Mouse (Mus musculus) embryonic facial prominence, embryonic 10.5 days (tissue): Measurements from ENCODE around the gene Sdk1. TPM values are rescaled to one million over a fixed set of nuclear protein-coding genes. Genes with fewer than 3 reads are reported as not detected.

Experiments
- DNase-seq: peaks from one replicate; pipeline ENCODE4 v3.0.0-alpha.2; 2017; ENCODE audit warnings: low spot score
- H3K27ac ChIP-seq: fragments of 300-500 bp; sonication (generic); replicated peaks from 2 replicates; pipeline ENCODE4 v1.5.1; 2016; ENCODE audit warnings: mild to moderate bottlenecking
- H3K27me3 ChIP-seq: fragments of 300-500 bp; sonication (generic); replicated peaks from 2 replicates; pipeline ENCODE4 v1.6.1; 2016; ENCODE audit warnings: low read depth, mild to moderate bottlenecking; ENCODE audit not compliant: poor library complexity, severe bottlenecking
- H3K36me3 ChIP-seq: fragments of 300-500 bp; sonication (generic); replicated peaks from 2 replicates; pipeline ENCODE4 v1.6.1; 2016; ENCODE audit warnings: mild to moderate bottlenecking, moderate library complexity
- H3K4me1 ChIP-seq: fragments of 300-500 bp; sonication (generic); 2 replicates; pipeline ENCODE4 v1.6.1; 2016
- H3K4me3 ChIP-seq: fragments of 300-500 bp; sonication (generic); 2 replicates; pipeline ENCODE4 v1.5.1; 2016; ENCODE audit warnings: mild to moderate bottlenecking, moderate library complexity
- H3K9me3 ChIP-seq: fragments of 300-500 bp; sonication (generic); 2 replicates; pipeline ENCODE4 v1.6.1; 2016; ENCODE audit warnings: mild to moderate bottlenecking
- WGBS: fragments of 180-500 bp; shearing (Covaris S2); methylation state at CpG from one replicate; pipeline ENCODE4 v1.1.7; 2016; 5-methylcytosine and 5-hydroxymethylcytosine counted together
- polyA plus RNA-seq: library from polyadenylated mRNA; unstranded; fragments of >200 nt; fragmentation: Nextera tagmentation; extraction: Ambion mirVana; gene quantifications from 2 replicates; pipeline ENCODE4 v1.2.1, GENCODE M21; 2016

The Sdk1 gene
- polyA plus RNA-seq, 1 experiment from 2014 or later = 1.1 TPM

DNA sequence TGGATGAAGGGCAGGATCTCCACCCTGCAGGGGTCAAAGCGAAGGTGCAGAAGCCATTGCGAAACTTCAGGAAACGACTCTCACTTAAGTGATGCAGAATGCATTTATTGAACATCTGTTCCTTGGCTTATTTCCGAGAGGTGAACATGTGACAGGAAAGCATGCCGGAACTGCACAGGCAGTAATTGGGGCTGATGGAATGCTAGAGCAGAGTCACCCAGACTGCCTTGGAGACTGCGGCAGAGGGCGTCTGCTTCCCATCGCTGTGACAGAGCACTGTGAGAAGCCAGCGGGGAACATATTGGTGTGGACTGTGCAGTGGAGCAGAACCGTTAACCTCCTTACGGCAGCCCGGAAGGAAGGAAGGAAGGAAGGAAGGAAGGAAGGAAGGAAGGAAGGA, 783.2 kb downstream of the Sdk1 start:
- 69% methylated on average over 12 of the region's 12 CpGs for WGBS
- peaks cover 7% of the 10 kb centered on the region for H3K4me1 ChIP-seq
- DNase-seq = peak; percentile 47
- no peaks in the 10 kb centered on the region for H3K36me3 ChIP-seq
- no peaks in the 10 kb centered on the region for H3K9me3 ChIP-seq
- no peak overlapping the region for H3K4me3 ChIP-seq
- no peaks in the 10 kb centered on the region for H3K27me3 ChIP-seq
- no peak overlapping the region; the same call in 1 of the 2 replicates for H3K27ac ChIP-seq

DNA sequence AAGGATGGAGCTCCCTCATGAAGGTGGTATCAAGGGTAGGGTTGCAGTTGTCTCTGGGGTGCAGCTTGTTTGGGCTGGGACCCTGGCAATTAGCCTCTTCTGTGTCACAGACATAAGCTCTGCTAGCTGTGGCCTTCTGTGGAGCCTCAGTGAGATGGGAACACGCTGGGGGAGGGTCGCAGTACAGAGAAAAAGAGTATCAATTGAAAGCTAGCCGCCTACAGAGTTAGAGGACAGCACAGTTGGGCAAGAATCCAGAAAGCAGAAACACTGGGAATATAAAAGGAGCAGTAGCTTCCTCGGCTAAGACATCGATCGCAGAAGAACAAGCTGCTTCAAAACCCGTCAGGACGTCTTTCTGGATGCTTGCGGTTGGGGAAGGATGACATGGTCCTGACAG, 795.2 kb downstream of the Sdk1 start:
- 92% methylated on average over 9 of the region's 9 CpGs for WGBS
- DNase-seq = no peak
- no peaks in the 10 kb centered on the region for H3K36me3 ChIP-seq
- no peak overlapping the region for H3K27ac ChIP-seq
- no peaks in the 10 kb centered on the region for H3K4me1 ChIP-seq
- no peaks in the 10 kb centered on the region for H3K9me3 ChIP-seq
- H3K27me3 ChIP-seq = no peaks in the 10 kb centered on the region
- H3K4me3 ChIP-seq = no peak overlapping the region

DNA sequence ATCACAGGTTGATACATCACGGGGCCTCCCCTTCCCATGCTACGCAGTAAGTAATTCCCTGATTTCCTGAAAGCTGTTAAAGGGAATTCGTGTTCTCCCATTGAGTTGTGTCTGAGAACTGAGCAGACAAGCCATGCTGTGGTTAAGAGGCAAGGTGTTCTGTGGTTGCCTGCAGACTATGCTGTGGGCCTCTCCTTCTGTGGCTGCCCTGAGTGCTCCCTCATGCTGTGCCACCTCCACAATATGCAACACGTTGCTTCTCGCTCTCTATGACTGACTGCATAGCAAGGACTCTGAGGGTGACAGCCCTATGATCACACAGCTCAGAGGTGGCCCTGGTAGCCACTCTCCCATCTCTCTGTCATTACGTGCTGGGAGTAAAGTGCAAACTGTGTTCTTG, 797.9 kb downstream of the Sdk1 start:
- no peaks in the 10 kb centered on the region for H3K4me1 ChIP-seq
- no peaks in the 10 kb centered on the region for H3K36me3 ChIP-seq
- no peak overlapping the region for H3K4me3 ChIP-seq
- WGBS = 87% methylated on average over 6 of the region's 6 CpGs
- H3K27me3 ChIP-seq = no peaks in the 10 kb centered on the region
- no peak overlapping the region for H3K27ac ChIP-seq
- no peak for DNase-seq
- no peaks in the 10 kb centered on the region for H3K9me3 ChIP-seq

DNA sequence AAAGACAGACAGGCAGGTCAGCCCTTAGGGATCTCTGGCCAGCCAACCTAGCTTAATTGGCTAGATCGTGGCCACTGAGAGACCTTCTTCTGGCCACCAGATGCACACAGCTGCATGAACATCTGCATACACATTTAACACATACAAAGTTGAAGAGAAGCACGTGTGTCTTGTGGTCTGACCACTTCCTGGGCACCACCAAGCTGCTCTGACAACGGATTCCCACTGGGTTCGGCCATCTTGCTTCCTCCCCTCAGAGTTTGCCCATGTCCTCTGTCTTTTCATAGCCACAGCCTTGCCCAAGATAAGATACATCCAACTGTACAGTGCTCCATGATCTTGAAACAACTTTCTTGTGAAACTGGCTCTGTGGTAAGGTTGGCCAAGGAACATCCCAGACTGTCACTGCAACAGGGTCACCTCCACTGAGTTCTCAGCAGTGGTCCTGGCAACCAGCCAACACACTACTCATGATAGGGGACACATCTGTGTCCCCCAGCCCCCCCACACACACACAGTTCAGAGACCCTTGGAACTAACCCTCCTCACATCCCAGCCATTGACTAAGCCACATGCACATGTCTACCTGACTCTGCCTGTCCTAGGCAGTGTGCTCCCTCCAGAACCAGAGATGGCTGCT, 798.7 kb downstream of the Sdk1 start:
- Histone ChIP-seq H3K36me3 (no peaks in the 10 kb centered on the region), H3K4me1 (no peaks in the 10 kb centered on the region), H3K9me3 (no peaks in the 10 kb centered on the region), H3K4me3 (no peak overlapping the region), H3K27me3 (no peaks in the 10 kb centered on the region), H3K27ac (no peak overlapping the region)
- DNase-seq = no peak
- 87% methylated on average over 4 of the region's 4 CpGs for WGBS

DNA sequence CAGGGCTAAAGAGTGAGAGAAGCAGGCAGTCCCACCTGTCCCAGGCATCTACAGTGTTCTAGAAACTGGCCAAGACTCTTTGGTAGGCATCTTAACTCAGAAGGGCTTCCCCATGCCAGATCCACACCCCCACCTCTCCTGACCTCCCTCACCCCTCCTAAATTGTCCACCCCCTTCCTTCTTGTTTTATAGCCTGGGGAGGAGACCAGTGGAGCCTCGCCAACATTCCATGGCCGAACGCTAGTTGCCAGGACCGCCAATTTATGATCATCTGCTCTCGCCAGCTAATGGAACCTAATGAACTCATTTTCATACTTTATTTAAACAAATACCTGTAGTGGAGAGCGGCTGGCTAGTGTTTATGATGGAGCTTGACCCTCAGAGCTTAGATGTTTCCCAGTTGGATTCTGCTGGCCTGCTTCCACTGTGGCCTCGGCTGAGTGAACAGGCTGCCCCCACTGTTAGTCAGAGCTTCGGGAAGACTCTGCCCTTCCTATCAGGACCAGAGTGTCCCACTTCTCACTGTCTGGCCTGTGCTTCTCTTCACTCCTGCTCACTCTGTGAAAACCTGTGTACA, 800.0 kb downstream of the Sdk1 start:
- no peak overlapping the region for H3K4me3 ChIP-seq
- H3K27ac ChIP-seq = no peak overlapping the region
- no peaks in the 10 kb centered on the region for H3K4me1 ChIP-seq
- H3K27me3 ChIP-seq = no peaks in the 10 kb centered on the region
- 82% methylated on average over 8 of the region's 8 CpGs for WGBS
- H3K9me3 ChIP-seq = no peaks in the 10 kb centered on the region
- no peaks in the 10 kb centered on the region for H3K36me3 ChIP-seq
- no peak for DNase-seq

DNA sequence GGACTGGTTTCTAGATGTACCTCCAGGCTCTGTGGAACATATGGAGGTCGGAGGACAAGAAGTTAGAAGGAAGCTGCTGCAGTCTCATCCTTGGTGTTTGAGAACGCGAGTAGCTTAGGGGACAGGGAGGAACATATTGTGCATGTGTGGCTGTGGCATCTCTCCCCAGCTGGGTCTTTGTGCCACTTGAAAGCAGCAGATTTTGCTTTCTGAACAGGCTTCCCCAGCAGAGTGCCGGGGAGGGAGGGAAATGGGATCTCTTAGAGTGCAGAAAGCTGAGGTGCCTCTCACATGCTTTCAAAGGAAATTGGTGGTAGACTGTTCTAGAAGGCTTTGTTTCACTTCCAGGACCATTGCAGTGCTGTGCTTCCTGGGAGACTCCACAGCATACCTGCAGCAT, 820.5 kb downstream of the Sdk1 start:
- DNase-seq = no peak
- WGBS = 84% methylated on average over 4 of the region's 4 CpGs
- H3K36me3 ChIP-seq = no peaks in the 10 kb centered on the region
- no peaks in the 10 kb centered on the region for H3K4me1 ChIP-seq
- H3K27me3 ChIP-seq = no peaks in the 10 kb centered on the region
- no peak overlapping the region for H3K27ac ChIP-seq
- H3K9me3 ChIP-seq = 0 out of 2 replicates have a peak, but pooled peaks cover 6% of the 10 kb centered on the region
- H3K4me3 ChIP-seq = no peak overlapping the region

DNA sequence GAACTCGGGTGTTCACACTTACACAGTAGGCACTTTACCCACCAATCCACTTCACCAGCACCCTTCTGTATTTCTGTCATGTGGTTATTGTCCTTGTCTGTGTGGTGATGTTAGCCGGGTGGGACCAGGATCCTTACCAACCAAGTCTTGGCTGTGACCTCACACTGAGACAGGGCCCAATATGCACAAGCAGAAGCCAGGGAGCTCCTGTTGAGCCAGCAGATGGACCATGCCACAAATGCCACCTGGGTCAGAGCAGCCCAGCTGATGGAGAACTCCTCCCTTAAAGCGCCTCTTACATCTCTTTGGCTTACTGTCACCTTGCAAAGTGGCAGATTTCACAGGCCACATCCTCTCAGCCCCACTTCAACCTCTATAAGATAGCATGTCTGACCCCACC, 830.0 kb downstream of the Sdk1 start:
- no peak for DNase-seq
- Histone ChIP-seq H3K4me1 (0 out of 2 replicates have a peak, but pooled peaks cover 6% of the 10 kb centered on the region), H3K27ac (no peak overlapping the region), H3K27me3 (no peaks in the 10 kb centered on the region), H3K36me3 (no peaks in the 10 kb centered on the region), H3K9me3 (peaks cover 8% of the 10 kb centered on the region; the same call in 1 of the 2 replicates), H3K4me3 (no peak overlapping the region)
- 91% methylated on average over 3 of the region's 3 CpGs for WGBS

DNA sequence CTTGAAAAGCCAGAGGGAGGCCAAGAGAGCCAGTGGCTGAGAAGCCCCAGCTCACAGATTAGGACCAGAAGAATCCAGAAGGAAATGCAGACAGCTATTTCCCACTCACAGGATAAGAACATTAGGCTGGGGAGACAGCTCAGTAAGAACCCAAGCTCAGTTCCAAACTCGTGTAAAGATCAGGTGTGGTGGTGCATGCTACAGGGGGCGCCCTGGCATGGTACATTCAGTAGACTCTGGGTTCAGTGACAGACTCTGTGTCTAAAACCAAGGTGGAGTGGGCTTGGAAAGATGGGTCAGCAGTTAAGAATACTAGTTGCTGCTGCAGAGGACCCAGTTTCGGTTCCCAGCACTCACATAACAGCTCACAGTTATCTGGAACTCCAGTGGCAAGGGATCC, 832.6 kb downstream of the Sdk1 start:
- no peak for DNase-seq

DNA sequence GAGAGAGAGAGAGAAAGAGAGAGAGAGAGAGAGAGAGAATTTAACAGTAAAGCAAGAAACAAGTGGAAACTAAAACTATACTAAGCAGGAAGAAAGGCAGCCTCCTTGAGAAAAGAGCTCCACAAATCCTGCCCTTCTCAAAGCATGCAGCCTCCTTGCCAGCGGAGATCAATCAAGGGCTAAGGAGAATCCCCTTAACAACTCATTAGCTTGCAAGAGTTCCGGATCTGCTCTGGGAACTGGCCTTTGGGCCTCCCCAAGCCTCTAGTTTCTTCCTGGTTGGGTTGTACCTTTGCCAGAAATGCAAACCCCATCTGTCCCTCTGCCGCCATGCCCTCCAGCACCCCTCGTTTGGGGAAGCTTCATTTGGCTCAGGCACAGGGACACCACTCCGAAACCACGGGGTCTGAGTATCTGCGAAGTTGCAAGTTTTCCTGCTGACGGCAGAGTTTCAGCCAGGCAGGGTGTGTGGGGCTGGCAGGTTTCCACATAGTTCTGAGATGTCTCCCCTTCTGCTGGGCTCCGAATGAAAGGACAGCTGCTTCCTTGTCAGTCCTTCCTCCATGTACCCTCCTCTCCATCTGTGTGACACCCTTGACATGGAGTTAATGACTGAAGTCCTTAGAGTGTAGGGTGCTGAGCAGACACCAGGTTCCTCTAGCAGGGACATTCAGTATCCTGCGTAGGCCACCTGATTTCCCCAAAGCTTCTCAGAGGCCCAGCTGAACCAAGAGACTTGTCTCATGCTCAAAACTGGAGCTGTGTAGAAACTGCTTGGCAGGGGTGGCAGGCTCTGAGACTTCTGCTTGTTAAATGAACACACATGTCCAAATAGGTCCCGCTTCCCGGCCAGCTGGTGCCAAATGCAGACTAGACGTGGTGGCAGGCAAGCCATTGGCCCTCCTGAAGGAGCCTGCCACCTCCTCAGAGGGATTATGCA, 833.5 kb downstream of the Sdk1 start:
- Histone ChIP-seq H3K27me3 (no peaks in the 10 kb centered on the region), H3K9me3 (peaks cover 3% of the 10 kb centered on the region; the same call in 1 of the 2 replicates), H3K4me3 (no peak overlapping the region), H3K27ac (no peak overlapping the region), H3K36me3 (no peaks in the 10 kb centered on the region), H3K4me1 (0 out of 2 replicates have a peak, but pooled peaks cover 6% of the 10 kb centered on the region)
- no peak for DNase-seq
- 61% methylated on average over 13 of the region's 13 CpGs for WGBS

More for the DNA sequence above, 832.6 kb downstream of the Sdk1 start:
- Histone ChIP-seq H3K27ac (no peak overlapping the region), H3K9me3 (peaks cover 8% of the 10 kb centered on the region; the same call in 1 of the 2 replicates), H3K4me1 (0 out of 2 replicates have a peak, but pooled peaks cover 6% of the 10 kb centered on the region), H3K27me3 (no peaks in the 10 kb centered on the region), H3K36me3 (no peaks in the 10 kb centered on the region), H3K4me3 (no peak overlapping the region)
- 85% methylated on average over 3 of the region's 3 CpGs for WGBS

DNA sequence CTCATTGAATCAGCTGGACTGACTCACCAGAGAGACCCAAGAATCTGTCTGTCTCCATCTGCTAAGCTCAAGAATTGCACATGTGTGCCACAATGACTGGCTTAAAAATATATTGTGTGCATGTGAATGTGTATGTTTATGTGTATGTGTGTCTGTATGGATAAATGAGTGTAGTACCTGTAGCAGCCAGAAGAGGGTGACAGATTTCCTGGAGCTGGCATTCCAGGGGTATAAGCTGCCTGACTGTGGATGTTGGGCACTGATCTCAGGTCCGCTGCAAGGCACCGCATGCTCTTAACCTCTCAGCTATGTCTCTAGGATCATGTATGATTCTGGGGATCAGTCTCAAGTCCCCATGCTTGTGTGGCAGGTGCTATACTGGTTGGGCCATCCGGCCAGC, 839.4 kb downstream of the Sdk1 start:
- Histone ChIP-seq H3K4me3 (no peak overlapping the region), H3K27ac (no peak overlapping the region), H3K27me3 (no peaks in the 10 kb centered on the region), H3K4me1 (no peaks in the 10 kb centered on the region), H3K9me3 (no peaks in the 10 kb centered on the region), H3K36me3 (no peaks in the 10 kb centered on the region)
- DNase-seq = no peak
- 95% methylated on average over 3 of the region's 3 CpGs for WGBS

DNA sequence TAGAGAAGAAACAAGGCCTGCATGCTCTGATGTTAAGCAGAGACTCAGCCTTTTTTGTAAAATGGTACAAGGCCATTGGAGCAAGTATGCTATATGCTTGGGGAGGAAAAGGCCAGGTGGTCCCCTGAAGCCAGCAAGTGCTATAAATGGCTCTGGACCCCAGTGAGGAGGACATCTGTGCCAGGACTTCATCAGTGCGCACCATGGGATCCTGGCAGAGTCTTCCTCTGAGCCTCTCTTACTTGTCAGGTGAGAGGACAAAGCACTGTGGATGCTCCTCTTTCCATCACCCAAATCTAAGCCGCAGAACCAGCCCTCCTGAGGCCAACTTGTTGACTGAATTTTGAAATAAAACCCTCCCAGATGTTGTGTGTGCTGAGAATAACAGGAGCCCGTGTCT, 839.8 kb downstream of the Sdk1 start:
- Histone ChIP-seq H3K9me3 (no peaks in the 10 kb centered on the region), H3K27me3 (no peaks in the 10 kb centered on the region), H3K27ac (no peak overlapping the region), H3K4me1 (no peaks in the 10 kb centered on the region), H3K36me3 (no peaks in the 10 kb centered on the region), H3K4me3 (no peak overlapping the region)
- no peak for DNase-seq
- 86% methylated on average over 3 of the region's 3 CpGs for WGBS

DNA sequence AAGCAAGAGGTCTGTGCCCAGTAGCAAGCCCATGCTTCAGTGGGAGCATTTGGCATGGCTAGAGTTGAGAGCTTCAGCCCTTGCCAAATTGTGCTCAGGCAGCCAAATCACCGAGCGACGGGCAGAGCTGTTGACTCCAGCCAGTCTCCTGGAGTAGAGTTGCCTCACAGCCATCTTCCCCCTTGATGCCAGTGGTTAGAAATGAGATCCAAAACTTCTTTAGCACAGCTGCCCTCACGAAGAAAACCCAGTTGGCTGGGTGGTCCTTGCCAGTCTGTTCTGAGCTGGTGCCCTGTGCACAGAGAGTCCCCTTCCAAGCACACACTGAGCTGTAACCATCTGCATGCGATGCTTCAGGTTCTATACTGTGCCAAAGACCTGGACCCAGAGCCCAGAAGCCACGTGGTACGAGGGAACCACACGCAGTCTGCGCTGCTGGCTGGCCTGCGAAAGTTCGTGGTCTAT, 855.1 kb downstream of the Sdk1 start:
- no peak overlapping the region for H3K4me3 ChIP-seq
- no peaks in the 10 kb centered on the region for H3K36me3 ChIP-seq
- no peak overlapping the region for H3K27ac ChIP-seq
- WGBS = 95% methylated on average over 11 of the region's 11 CpGs
- H3K9me3 ChIP-seq = no peaks in the 10 kb centered on the region
- DNase-seq = no peak
- H3K4me1 ChIP-seq = no peaks in the 10 kb centered on the region
- H3K27me3 ChIP-seq = no peaks in the 10 kb centered on the region
